Mouse (Mus musculus): ENCODE measurements around the gene F5. TPM values are rescaled to one million over a fixed set of nuclear protein-coding genes. Genes with fewer than 3 reads are reported as not detected.

Gene F5
- polyA plus RNA-seq (2016; fragmentation: Nextera tagmentation; extraction: Ambion mirVana), result 6.2 and 7.0 TPM in 2 replicates

DNA sequence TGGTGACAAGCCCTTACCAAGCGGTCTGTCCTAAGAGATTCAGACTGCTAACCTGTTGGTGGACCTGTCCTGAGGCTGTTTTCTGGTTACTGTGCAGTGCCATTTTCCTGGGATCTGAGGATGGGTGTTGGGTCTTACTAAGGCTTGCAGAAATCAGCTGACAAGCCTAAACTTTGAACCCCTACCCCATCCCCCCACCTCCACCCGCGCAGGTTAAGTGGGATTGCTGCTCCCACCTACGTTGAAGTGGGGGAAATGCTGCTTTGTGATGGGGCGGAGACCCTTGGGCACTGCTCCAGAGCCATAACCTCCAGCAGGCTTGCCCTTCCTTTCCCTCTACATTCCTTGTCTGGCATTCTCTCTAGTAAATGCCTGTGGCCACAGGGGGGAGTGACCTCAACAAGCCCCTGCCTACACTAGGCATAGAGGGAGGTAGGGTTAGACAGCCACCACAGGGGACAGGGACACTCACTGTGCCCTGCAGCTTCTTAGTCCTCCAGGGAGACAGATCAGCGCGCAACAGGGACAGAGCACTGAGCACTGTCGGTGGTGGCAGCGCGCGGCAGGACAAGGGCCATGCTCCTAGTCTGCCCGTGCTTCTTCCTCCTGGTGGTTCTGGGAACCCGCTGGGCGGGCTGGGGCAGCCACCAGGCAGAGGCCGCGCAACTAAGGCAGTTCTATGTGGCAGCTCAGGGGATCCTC lies at the start of gene F5:
F5 (plus strand) TSS at position 452 of the 702 bp plus-strand sequence.
- no peaks in the 10 kb centered on the region for H3K9me3 ChIP-seq (replicated peaks)
- ATAC-seq, result peak; percentile 66
- peak within 1 kb of the TSS; percentile 27; the same call in 1 of the 2 replicates for H3K9ac ChIP-seq
- H3K27ac ChIP-seq, result 0 out of 2 replicates have a peak within 1 kb of the TSS, but pooled peaks have one; percentile 25
- WGBS (ENCODE audit: insufficient replicate concordance), result 12% methylated on average over 16 of the region's 16 CpGs
- H3K4me3 ChIP-seq, result peak within 1 kb of the TSS; percentile 40
- H3K4me1 ChIP-seq, result peaks cover 13% of the 10 kb centered on the region
- peak within 1 kb of the TSS; percentile 56 for H3K4me2 ChIP-seq
- 0 out of 2 replicates have a peak, but pooled peaks cover 7% of the 10 kb centered on the region for H3K27me3 ChIP-seq (replicated peaks)
- H3K36me3 ChIP-seq, result no peaks in the 10 kb centered on the region

DNA sequence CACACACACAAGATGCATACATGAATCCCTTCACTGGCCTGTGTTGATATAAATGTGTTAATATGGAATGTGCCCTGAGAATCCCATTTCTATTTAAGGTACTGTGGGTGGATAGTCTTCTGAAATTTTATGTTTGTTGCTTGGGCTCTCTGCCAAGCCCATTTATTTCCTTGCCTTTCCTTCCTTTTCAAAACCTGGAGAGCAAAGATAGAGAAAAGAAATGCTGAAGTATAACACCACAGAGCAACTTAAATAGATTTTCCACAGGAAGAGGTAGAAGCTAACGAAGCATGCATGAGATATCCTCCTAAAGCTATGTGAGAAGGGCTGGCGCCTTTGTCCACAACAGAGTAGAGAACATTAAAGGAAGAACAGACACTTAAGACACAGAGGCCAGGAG lies 41.9 kb upstream of the F5 start:
- WGBS (ENCODE audit: insufficient replicate concordance), result 53% methylated on average over 2 of the region's 2 CpGs
- H3K27ac ChIP-seq, result no peak overlapping the region
- no peaks in the 10 kb centered on the region for H3K4me1 ChIP-seq
- H3K9ac ChIP-seq, result no peak overlapping the region
- no peaks in the 10 kb centered on the region for H3K9me3 ChIP-seq (replicated peaks)
- no peaks in the 10 kb centered on the region for H3K36me3 ChIP-seq
- no peak for ATAC-seq
- H3K27me3 ChIP-seq (replicated peaks), result no peaks in the 10 kb centered on the region
- no peak overlapping the region for H3K4me2 ChIP-seq
- no peak overlapping the region for H3K4me3 ChIP-seq

DNA sequence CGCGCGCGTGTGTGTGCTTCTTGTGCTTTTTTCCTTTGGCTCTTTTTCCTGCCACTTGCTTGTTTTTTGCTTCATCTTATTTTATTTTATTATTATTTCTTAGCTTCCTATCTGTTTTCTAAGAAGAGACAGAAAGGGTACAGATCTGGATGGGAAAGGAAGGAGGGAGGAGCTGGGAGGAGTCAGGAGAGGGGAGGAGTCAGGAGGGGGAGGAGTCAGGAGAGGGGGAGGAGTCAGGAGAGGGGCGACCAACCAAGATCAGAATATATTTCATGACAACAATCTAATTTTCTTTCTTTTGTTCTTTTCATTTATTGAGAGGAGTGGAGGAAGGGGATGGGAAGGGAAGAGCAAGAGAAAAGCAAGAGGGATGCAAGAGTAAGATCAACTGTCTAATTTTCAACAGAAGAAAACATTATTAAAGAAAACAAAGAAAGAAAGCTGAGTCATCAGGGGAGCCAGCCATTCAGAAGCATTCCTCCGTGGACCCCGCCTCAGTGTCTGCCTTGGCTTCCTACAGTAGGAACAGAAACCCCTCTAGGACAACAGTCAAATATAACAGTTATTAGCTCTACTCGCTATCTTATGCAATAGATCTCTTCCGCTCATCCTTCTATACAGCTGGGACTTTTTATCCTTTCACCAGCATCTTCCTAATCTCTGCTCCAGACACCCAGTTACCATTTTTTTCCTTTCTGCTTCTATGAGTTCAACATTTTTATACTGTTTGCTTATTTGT lies 40.9 kb upstream of the F5 start:
- Histone ChIP-seq H3K4me3 (no peak overlapping the region), H3K9ac (no peak overlapping the region), H3K36me3 (no peaks in the 10 kb centered on the region), H3K9me3 (replicated peaks) (no peaks in the 10 kb centered on the region), H3K4me2 (no peak overlapping the region), H3K27ac (no peak overlapping the region), H3K27me3 (replicated peaks) (no peaks in the 10 kb centered on the region), H3K4me1 (no peaks in the 10 kb centered on the region)
- 88% methylated on average over 9 of the region's 9 CpGs for WGBS (ENCODE audit: insufficient replicate concordance)
- no peak for ATAC-seq

- no peak overlapping the region for H3K27ac ChIP-seq
- H3K9ac ChIP-seq, result no peak overlapping the region
- H3K4me1 ChIP-seq, result no peaks in the 10 kb centered on the region
- H3K36me3 ChIP-seq, result no peaks in the 10 kb centered on the region
- H3K4me2 ChIP-seq, result no peak overlapping the region
- 65% methylated on average over 5 of the region's 5 CpGs for WGBS (ENCODE audit: insufficient replicate concordance)
- H3K4me3 ChIP-seq, result no peak overlapping the region
- no peaks in the 10 kb centered on the region for H3K27me3 ChIP-seq (replicated peaks)
- ATAC-seq, result no peak
- no peaks in the 10 kb centered on the region for H3K9me3 ChIP-seq (replicated peaks)
Measured at GRCm38 (mm10) chr1:164114280-164114679, 37.4 kb upstream of the F5 start.

- no peak for ATAC-seq
- Histone ChIP-seq H3K27me3 (replicated peaks) (no peaks in the 10 kb centered on the region), H3K4me1 (no peaks in the 10 kb centered on the region), H3K36me3 (no peaks in the 10 kb centered on the region), H3K4me3 (no peak within 1 kb of the TSS), H3K4me2 (no peak within 1 kb of the TSS), H3K27ac (no peak within 1 kb of the TSS), H3K9ac (no peak within 1 kb of the TSS), H3K9me3 (replicated peaks) (no peaks in the 10 kb centered on the region)
- WGBS (ENCODE audit: insufficient replicate concordance), result 42% methylated on average over 8 of the region's 8 CpGs
Measured at GRCm38 (mm10) chr1:164114947-164115493, 36.6 kb upstream of the F5 start, which contains the start of gene Selp. Gene Selp (plus strand): TSS chr1:164115264.

GRCm38 (mm10) chr1:164115647-164116046 lies 36.0 kb upstream of the F5 start:
- no peak overlapping the region for H3K9ac ChIP-seq
- ATAC-seq, result no peak
- no peaks in the 10 kb centered on the region for H3K4me1 ChIP-seq
- no peak overlapping the region for H3K4me2 ChIP-seq
- no peaks in the 10 kb centered on the region for H3K27me3 ChIP-seq (replicated peaks)
- no peak overlapping the region for H3K4me3 ChIP-seq
- no peaks in the 10 kb centered on the region for H3K36me3 ChIP-seq
- no peak overlapping the region for H3K27ac ChIP-seq
- WGBS (ENCODE audit: insufficient replicate concordance), result 58% methylated on average over 6 of the region's 6 CpGs
- H3K9me3 ChIP-seq (replicated peaks), result no peaks in the 10 kb centered on the region

- H3K27ac ChIP-seq, result no peak overlapping the region
- no peaks in the 10 kb centered on the region for H3K27me3 ChIP-seq (replicated peaks)
- 0 out of 2 replicates have a peak, but pooled peaks cover 4% of the 10 kb centered on the region for H3K4me1 ChIP-seq
- WGBS (ENCODE audit: insufficient replicate concordance), result 72% methylated on average over 6 of the region's 6 CpGs
- ATAC-seq, result no peak
- no peaks in the 10 kb centered on the region for H3K9me3 ChIP-seq (replicated peaks)
- H3K4me3 ChIP-seq, result no peak overlapping the region
- no peak overlapping the region for H3K9ac ChIP-seq
- H3K4me2 ChIP-seq, result no peak overlapping the region
- no peaks in the 10 kb centered on the region for H3K36me3 ChIP-seq
Measured at GRCm38 (mm10) chr1:164117869-164118268, 33.8 kb upstream of the F5 start.

GRCm38 (mm10) chr1:164119892-164120776 lies 31.5 kb upstream of the F5 start:
- 0 out of 2 replicates have a peak, but pooled peaks cover 4% of the 10 kb centered on the region for H3K4me1 ChIP-seq
- no peak overlapping the region for H3K4me2 ChIP-seq
- ATAC-seq, result no peak
- no peaks in the 10 kb centered on the region for H3K36me3 ChIP-seq
- no peaks in the 10 kb centered on the region for H3K9me3 ChIP-seq (replicated peaks)
- WGBS (ENCODE audit: insufficient replicate concordance), result 34% methylated on average over 3 of the region's 3 CpGs
- H3K4me3 ChIP-seq, result no peak overlapping the region
- H3K27ac ChIP-seq, result no peak overlapping the region
- no peak overlapping the region for H3K9ac ChIP-seq
- H3K27me3 ChIP-seq (replicated peaks), result no peaks in the 10 kb centered on the region

GRCm38 (mm10) chr1:164120777-164121158 lies 30.9 kb upstream of the F5 start:
- WGBS (ENCODE audit: insufficient replicate concordance), result 60% methylated on average over 3 of the region's 3 CpGs
- H3K9me3 ChIP-seq (replicated peaks), result no peaks in the 10 kb centered on the region

GRCm38 (mm10) chr1:164123836-164124235 lies 27.8 kb upstream of the F5 start:
- 0 out of 2 replicates have a peak, but pooled peaks cover 4% of the 10 kb centered on the region for H3K4me1 ChIP-seq
- H3K27me3 ChIP-seq (replicated peaks), result no peaks in the 10 kb centered on the region
- H3K4me3 ChIP-seq, result no peak overlapping the region
- H3K36me3 ChIP-seq, result no peaks in the 10 kb centered on the region
- H3K9me3 ChIP-seq (replicated peaks), result no peaks in the 10 kb centered on the region
- WGBS (ENCODE audit: insufficient replicate concordance), result 46% methylated on average over 3 of the region's 3 CpGs
- no peak overlapping the region for H3K9ac ChIP-seq
- no peak overlapping the region for H3K27ac ChIP-seq
- no peak overlapping the region for H3K4me2 ChIP-seq
- ATAC-seq, result no peak

More at GRCm38 (mm10) chr1:164120777-164121158, 30.9 kb upstream of the F5 start:
- no peak overlapping the region for H3K4me2 ChIP-seq
- H3K36me3 ChIP-seq, result no peaks in the 10 kb centered on the region
- H3K27ac ChIP-seq, result no peak overlapping the region
- no peak overlapping the region for H3K4me3 ChIP-seq
- H3K27me3 ChIP-seq (replicated peaks), result no peaks in the 10 kb centered on the region
- H3K9ac ChIP-seq, result no peak overlapping the region
- ATAC-seq, result no peak
- H3K4me1 ChIP-seq, result 0 out of 2 replicates have a peak, but pooled peaks cover 4% of the 10 kb centered on the region

DNA sequence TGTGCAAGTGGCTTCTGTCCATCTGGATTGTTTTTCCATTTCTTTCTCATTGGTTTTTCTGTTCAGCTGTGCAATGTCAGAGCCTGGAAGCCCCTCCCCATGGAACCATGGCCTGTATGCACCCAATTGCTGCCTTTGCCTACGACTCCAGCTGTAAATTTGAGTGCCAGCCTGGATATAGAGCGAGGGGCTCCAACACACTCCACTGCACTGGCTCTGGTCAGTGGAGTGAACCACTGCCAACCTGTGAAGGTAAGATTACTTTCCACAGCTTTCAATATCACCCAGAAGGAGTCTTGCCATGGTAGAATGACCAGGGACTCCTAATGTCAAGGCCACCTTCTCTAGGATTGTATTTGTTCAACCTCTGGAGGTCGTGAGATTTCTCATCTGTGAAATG lies 21.6 kb upstream of the F5 start:
- H3K9me3 ChIP-seq (replicated peaks), result no peaks in the 10 kb centered on the region
- H3K4me2 ChIP-seq, result no peak overlapping the region
- no peak overlapping the region for H3K9ac ChIP-seq
- no peaks in the 10 kb centered on the region for H3K4me1 ChIP-seq
- H3K27ac ChIP-seq, result no peak overlapping the region
- no peaks in the 10 kb centered on the region for H3K36me3 ChIP-seq
- no peak overlapping the region for H3K4me3 ChIP-seq
- no peaks in the 10 kb centered on the region for H3K27me3 ChIP-seq (replicated peaks)
- WGBS (ENCODE audit: insufficient replicate concordance), result 57% methylated on average over 3 of the region's 3 CpGs
- ATAC-seq, result no peak

All from liver, embryonic 12.5 days (tissue).